Comparison of ENCODE assay signal across 8 mouse cellular contexts in the genomic region with DNA sequence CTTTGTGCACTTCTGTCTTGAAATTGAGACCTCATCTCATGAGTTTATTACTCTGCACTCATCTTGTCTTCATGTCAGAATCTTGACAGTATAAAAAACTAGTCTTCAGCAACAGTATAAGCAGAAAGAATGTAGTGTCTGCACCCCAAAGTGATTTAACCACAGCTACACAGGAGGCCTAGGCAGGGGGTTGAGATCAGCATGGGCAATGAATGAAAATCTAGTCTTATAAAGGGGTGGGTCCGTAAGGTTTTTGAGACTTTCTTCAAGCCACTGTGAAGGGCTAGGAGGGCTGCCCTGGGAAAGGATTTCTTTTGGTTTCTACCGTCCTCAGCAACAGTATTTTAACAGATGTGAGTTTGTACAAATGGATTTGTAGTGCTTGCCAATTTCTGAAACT. TPM values are rescaled to one million over a fixed set of nuclear protein-coding genes. Genes with fewer than 3 reads are reported as not detected.
DNase-seq lines count a peak whose midpoint lies in the region; ATAC-seq and TF ChIP-seq lines count a peak whose summit lies in the region.

No protein-coding gene starts in this region.

- H3K4me2 ChIP-seq in stomach, embryonic 14.5 days (replicated peaks; ENCODE audit: low read depth, low read length) = peak overlapping the region; percentile 54
- no peak overlapping the region for H3K4me2 ChIP-seq in stomach, postnatal 0 days (replicated peaks; ENCODE audit: low read depth)
- H3K4me2 ChIP-seq in limb, embryonic 13.5 days (replicated peaks) = peak overlapping the region; percentile 66
- H3K4me2 ChIP-seq in stomach, embryonic 16.5 days (ENCODE audit: low read depth, low read length) = no peak overlapping the region; the same call in 1 of the 2 replicates

- H3K36me3 ChIP-seq in stomach, embryonic 14.5 days (ENCODE audit: control insufficient read depth, insufficient read depth, low read length) = peaks cover 28% of the 10 kb centered on the region
- no peaks in the 10 kb centered on the region; the same call in 1 of the 2 replicates for H3K36me3 ChIP-seq in stomach, postnatal 0 days (ENCODE audit: control insufficient read depth, insufficient read depth, low read length)
- H3K36me3 ChIP-seq in limb, embryonic 13.5 days = peaks cover 48% of the 10 kb centered on the region
- peaks cover 5% of the 10 kb centered on the region for H3K36me3 ChIP-seq in stomach, embryonic 16.5 days (ENCODE audit: control insufficient read depth, insufficient read depth, low read length)

- peak overlapping the region; percentile 84 for H3K4me3 ChIP-seq in stomach, embryonic 14.5 days (ENCODE audit: low read depth, low read length)
- H3K4me3 ChIP-seq in stomach, postnatal 0 days (ENCODE audit: low read depth, low read length) = no peak overlapping the region
- peak overlapping the region; percentile 65 for H3K4me3 ChIP-seq in limb, embryonic 13.5 days
- peak overlapping the region; percentile 72 for H3K4me3 ChIP-seq in stomach, embryonic 16.5 days (replicated peaks; ENCODE audit: low read length)

- no peak overlapping the region for H3K9ac ChIP-seq in stomach, embryonic 14.5 days (replicated peaks; ENCODE audit: low read depth, low read length)
- H3K9ac ChIP-seq in stomach, postnatal 0 days (ENCODE audit: low read length) = no peak overlapping the region
- H3K9ac ChIP-seq in limb, embryonic 13.5 days = peak overlapping the region; percentile 35; the same call in 1 of the 2 replicates
- H3K9ac ChIP-seq in stomach, embryonic 16.5 days (ENCODE audit: low read length) = peak overlapping the region; percentile 87

- TF ChIP-seq CTCF in stomach, postnatal 0 days (IDR thresholded peaks at IDR 0.05; ENCODE audit: low read depth) = no peak

- no peaks in the 10 kb centered on the region for H3K27me3 ChIP-seq in stomach, embryonic 14.5 days (ENCODE audit: control insufficient read depth, insufficient read depth, low read length)
- no peaks in the 10 kb centered on the region for H3K27me3 ChIP-seq in stomach, postnatal 0 days (ENCODE audit: control insufficient read depth, insufficient read depth, low read length)
- no peaks in the 10 kb centered on the region for H3K27me3 ChIP-seq in limb, embryonic 13.5 days
- H3K27me3 ChIP-seq in stomach, embryonic 16.5 days (ENCODE audit: control insufficient read depth, insufficient read depth, low read length) = no peaks in the 10 kb centered on the region

- H3K9me3 ChIP-seq in stomach, embryonic 14.5 days (ENCODE audit: control insufficient read depth, low read depth, low read length) = no peaks in the 10 kb centered on the region
- H3K9me3 ChIP-seq in stomach, postnatal 0 days (ENCODE audit: control insufficient read depth, low read length) = no peaks in the 10 kb centered on the region
- no peaks in the 10 kb centered on the region for H3K9me3 ChIP-seq in limb, embryonic 13.5 days
- H3K9me3 ChIP-seq in stomach, embryonic 16.5 days (replicated peaks; ENCODE audit: control insufficient read depth, low read length) = no peaks in the 10 kb centered on the region

- 0 out of 2 replicates have a peak, but pooled peaks cover 6% of the 10 kb centered on the region for H3K4me1 ChIP-seq in stomach, embryonic 14.5 days (ENCODE audit: control insufficient read depth, insufficient read depth, low read length)
- H3K4me1 ChIP-seq in stomach, postnatal 0 days (replicated peaks; ENCODE audit: control insufficient read depth, insufficient read depth) = no peaks in the 10 kb centered on the region; the same call in 1 of the 2 replicates
- peaks cover 18% of the 10 kb centered on the region for H3K4me1 ChIP-seq in limb, embryonic 13.5 days
- H3K4me1 ChIP-seq in stomach, embryonic 16.5 days (ENCODE audit: control insufficient read depth, insufficient read depth, low read length) = peaks cover 7% of the 10 kb centered on the region; the same call in 1 of the 2 replicates

- 0 out of 2 replicates have a peak, but pooled peaks have one; percentile 4 for ATAC-seq in frontal cortex, adult (ENCODE audit: low TSS enrichment)
- ATAC-seq in stomach, embryonic 14.5 days (ENCODE audit: insufficient number of reproducible peaks, insufficient read depth, low FRiP score, low read depth) = no peak; the same call in 1 of the 2 replicates
- ATAC-seq in stomach, postnatal 0 days (ENCODE audit: low FRiP score, low TSS enrichment) = no peak
- peak; percentile 43; the same call in 1 of the 2 replicates for ATAC-seq in limb, embryonic 13.5 days (ENCODE audit: low FRiP score, low read depth)
- no peak for ATAC-seq in stomach, embryonic 16.5 days (ENCODE audit: insufficient read depth, low FRiP score)
- no peak for ATAC-seq in monocyte, adult 5-6 weeks (replicated peaks; ENCODE audit: insufficient number of reproducible peaks, low FRiP score, low TSS enrichment, poor library complexity, severe bottlenecking)

- TF ChIP-seq EP300 in stomach, postnatal 0 days (optimal IDR thresholded peaks at IDR 0.05) = no peak

- H3K27ac ChIP-seq in stomach, embryonic 14.5 days (ENCODE audit: low read length) = no peak overlapping the region
- no peak overlapping the region; the same call in 1 of the 2 replicates for H3K27ac ChIP-seq in stomach, postnatal 0 days (replicated peaks)
- peak overlapping the region; percentile 66; the same call in 1 of the 2 replicates for H3K27ac ChIP-seq in limb, embryonic 13.5 days
- H3K27ac ChIP-seq in stomach, embryonic 16.5 days (ENCODE audit: low read length) = no peak overlapping the region

- no peak for DNase-seq in frontal cortex, postnatal 14 days (ENCODE audit: low spot score in 2 of 2)
- DNase-seq in stomach, postnatal 0 days (ENCODE audit: low spot score) = no peak
- DNase-seq in thymus, postnatal 36 days = no peak

- WGBS in stomach, embryonic 14.5 days = 44% methylated on average over 2 of the region's 2 CpGs
- WGBS in stomach, postnatal 0 days = 30% methylated on average over 2 of the region's 2 CpGs
- 43% methylated on average over 2 of the region's 2 CpGs for WGBS in limb, embryonic 13.5 days
- 45% methylated on average over 2 of the region's 2 CpGs for WGBS in stomach, embryonic 16.5 days

RNA-seq across cellular contexts. Expression of gene Mdp1, which starts 0.3 kb away (rescaled TPM):
- polyA plus RNA-seq in stomach, embryonic 14.5 days (2014; fragmentation: Nextera tagmentation; extraction: Ambion mirVana) = 54.8 and 55.8 TPM in 2 replicates
- 46.5 and 50.6 TPM in 2 replicates for polyA plus RNA-seq in stomach, postnatal 0 days (2015; fragmentation: Nextera tagmentation; extraction: Ambion mirVana)
- 68.7 and 69.5 TPM in 2 replicates for polyA plus RNA-seq in limb, embryonic 13.5 days (2015; fragmentation: Nextera tagmentation; extraction: Ambion mirVana)
- 54.4 and 55.8 TPM in 2 replicates for polyA plus RNA-seq in stomach, embryonic 16.5 days (2015; fragmentation: Nextera tagmentation; extraction: Ambion mirVana)
- total RNA-seq in monocyte, adult 5-6 weeks (2017) = 41.8 to 53.9 TPM (median 42.8 TPM) in 3 replicates

RNA-seq across cellular contexts. Expression of gene Tssk4, which starts 10.7 kb away (rescaled TPM):
- polyA plus RNA-seq in stomach, embryonic 14.5 days (2014; fragmentation: Nextera tagmentation; extraction: Ambion mirVana) = 0.59 and 1.6 TPM in 2 replicates
- 0.46 and 0.57 TPM in 2 replicates for polyA plus RNA-seq in stomach, postnatal 0 days (2015; fragmentation: Nextera tagmentation; extraction: Ambion mirVana)
- 0.91 and 1.0 TPM in 2 replicates for polyA plus RNA-seq in limb, embryonic 13.5 days (2015; fragmentation: Nextera tagmentation; extraction: Ambion mirVana)
- 0.50 and 1.1 TPM in 2 replicates for polyA plus RNA-seq in stomach, embryonic 16.5 days (2015; fragmentation: Nextera tagmentation; extraction: Ambion mirVana)
- 0.58 TPM in 1 of 3 replicates, not detected in the others for total RNA-seq in monocyte, adult 5-6 weeks (2017)

RNA-seq across cellular contexts. Expression of gene Gmpr2, which starts 11.1 kb away (rescaled TPM):
- 56.8 and 63.6 TPM in 2 replicates for polyA plus RNA-seq in stomach, embryonic 14.5 days (2014; fragmentation: Nextera tagmentation; extraction: Ambion mirVana)
- polyA plus RNA-seq in stomach, postnatal 0 days (2015; fragmentation: Nextera tagmentation; extraction: Ambion mirVana) = 24.8 and 26.8 TPM in 2 replicates
- 70.2 and 72.7 TPM in 2 replicates for polyA plus RNA-seq in limb, embryonic 13.5 days (2015; fragmentation: Nextera tagmentation; extraction: Ambion mirVana)
- polyA plus RNA-seq in stomach, embryonic 16.5 days (2015; fragmentation: Nextera tagmentation; extraction: Ambion mirVana) = 58.0 and 63.4 TPM in 2 replicates
- total RNA-seq in monocyte, adult 5-6 weeks (2017) = 24.7 to 33.1 TPM (median 25.6 TPM) in 3 replicates

RNA-seq across cellular contexts. Expression of gene Nedd8, which starts 11.3 kb away (rescaled TPM):
- polyA plus RNA-seq in stomach, embryonic 14.5 days (2014; fragmentation: Nextera tagmentation; extraction: Ambion mirVana) = 535 and 580 TPM in 2 replicates
- polyA plus RNA-seq in stomach, postnatal 0 days (2015; fragmentation: Nextera tagmentation; extraction: Ambion mirVana) = 402 and 425 TPM in 2 replicates
- 606 and 624 TPM in 2 replicates for polyA plus RNA-seq in limb, embryonic 13.5 days (2015; fragmentation: Nextera tagmentation; extraction: Ambion mirVana)
- polyA plus RNA-seq in stomach, embryonic 16.5 days (2015; fragmentation: Nextera tagmentation; extraction: Ambion mirVana) = 462 and 484 TPM in 2 replicates
- 224 to 272 TPM (median 230 TPM) in 3 replicates for total RNA-seq in monocyte, adult 5-6 weeks (2017)

RNA-seq across cellular contexts. Expression of gene Tm9sf1, which starts 17.0 kb away (rescaled TPM):
- 109 and 112 TPM in 2 replicates for polyA plus RNA-seq in stomach, embryonic 14.5 days (2014; fragmentation: Nextera tagmentation; extraction: Ambion mirVana)
- 71.7 and 75.6 TPM in 2 replicates for polyA plus RNA-seq in stomach, postnatal 0 days (2015; fragmentation: Nextera tagmentation; extraction: Ambion mirVana)
- polyA plus RNA-seq in limb, embryonic 13.5 days (2015; fragmentation: Nextera tagmentation; extraction: Ambion mirVana) = 108 and 113 TPM in 2 replicates
- polyA plus RNA-seq in stomach, embryonic 16.5 days (2015; fragmentation: Nextera tagmentation; extraction: Ambion mirVana) = 116 and 123 TPM in 2 replicates
- total RNA-seq in monocyte, adult 5-6 weeks (2017) = 49.4 to 58.5 TPM (median 55.5 TPM) in 3 replicates

Comparison
In these comparisons a context has a peak if more than half of its experiments do, and no peak if none do; other contexts are left out.
1. H3K4me2 ChIP-seq: peak in stomach, embryonic 14.5 days (single experiment) and limb, embryonic 13.5 days (single experiment); none in stomach, postnatal 0 days (single experiment) and stomach, embryonic 16.5 days (single experiment).
2. H3K9ac ChIP-seq: peak in limb, embryonic 13.5 days (single experiment) and stomach, embryonic 16.5 days (single experiment); none in stomach, embryonic 14.5 days (single experiment) and stomach, postnatal 0 days (single experiment).
3. ATAC-seq: peak in frontal cortex, adult (single experiment) and limb, embryonic 13.5 days (single experiment); none in stomach, embryonic 14.5 days (single experiment), stomach, postnatal 0 days (single experiment), stomach, embryonic 16.5 days (single experiment) and monocyte, adult 5-6 weeks (single experiment).